Mouse (Mus musculus) activated CD4-positive, CD25-positive, alpha-beta regulatory T cell, adult 4 months (primary cell): ENCODE measurements around the gene Scnm1. TPM values are rescaled to one million over a fixed set of nuclear protein-coding genes. Genes with fewer than 3 reads are reported as not detected.

ENCODE experiments used
- ATAC-seq: one replicate; pipeline ENCODE4 v1.8.0; 2017
- polyA plus RNA-seq, 2 experiments: library from polyadenylated mRNA; unstranded; fragments of 100-300 nt; shearing (Covaris generic); gene quantifications; one replicate each; pipeline ENCODE4 v1.2.1; 2017

Gene Scnm1
- polyA plus RNA-seq, result 10 to 100 TPM; 67.2 to 99.2 TPM

- ATAC-seq, result peak; percentile 80
These were observed at the start of gene Scnm1, which contains the start of gene Lysmd1 for GRCm38 (mm10) chr3:95133680-95134101. Scnm1 (minus strand) TSS chr3:95134011. Lysmd1 (plus strand) TSS chr3:95134088.

GRCm38 (mm10) chr3:95181841-95182240 lies 48.0 kb upstream of the Scnm1 start:
- no peak for ATAC-seq

- no peak for ATAC-seq
These were observed 46.1 kb upstream of the Scnm1 start for GRCm38 (mm10) chr3:95179890-95180289.

GRCm38 (mm10) chr3:95178948-95179347 lies 45.1 kb upstream of the Scnm1 start:
- ATAC-seq, result no peak

GRCm38 (mm10) chr3:95177583-95177982 lies 43.8 kb upstream of the Scnm1 start:
- ATAC-seq, result no peak

GRCm38 (mm10) chr3:95176500-95176899 lies 42.7 kb upstream of the Scnm1 start:
- ATAC-seq, result no peak

GRCm38 (mm10) chr3:95174011-95174592 lies 40.3 kb upstream of the Scnm1 start:
- peak; percentile 78 for ATAC-seq

- ATAC-seq, result no peak
These were observed 39.6 kb upstream of the Scnm1 start for GRCm38 (mm10) chr3:95173256-95173949.

GRCm38 (mm10) chr3:95172526-95173255 lies 38.9 kb upstream of the Scnm1 start:
- ATAC-seq, result no peak

- no peak for ATAC-seq
These were observed 37.3 kb upstream of the Scnm1 start for GRCm38 (mm10) chr3:95171105-95171504.

GRCm38 (mm10) chr3:95169996-95170395 lies 36.2 kb upstream of the Scnm1 start:
- ATAC-seq, result no peak

GRCm38 (mm10) chr3:95164840-95165239 lies 31.0 kb upstream of the Scnm1 start:
- no peak for ATAC-seq

- no peak for ATAC-seq
These were observed 30.4 kb upstream of the Scnm1 start for GRCm38 (mm10) chr3:95164256-95164550.

- no peak for ATAC-seq
These were observed 29.8 kb upstream of the Scnm1 start for GRCm38 (mm10) chr3:95163419-95164255.

- ATAC-seq, result no peak
These were observed 28.5 kb upstream of the Scnm1 start for GRCm38 (mm10) chr3:95162345-95162628.

- ATAC-seq, result no peak
These were observed 28.0 kb upstream of the Scnm1 start for GRCm38 (mm10) chr3:95161618-95162344.

- ATAC-seq, result no peak
These were observed 27.3 kb upstream of the Scnm1 start for GRCm38 (mm10) chr3:95161041-95161551.

GRCm38 (mm10) chr3:95159987-95160963 lies 26.5 kb upstream of the Scnm1 start, which contains the start of gene Sema6c:
Sema6c (plus strand) TSS chr3:95160457.
- peak; percentile 99 for ATAC-seq

- ATAC-seq, result peak; percentile 25
These were observed 25.7 kb upstream of the Scnm1 start for GRCm38 (mm10) chr3:95159511-95159986.

GRCm38 (mm10) chr3:95153874-95154273 lies 20.1 kb upstream of the Scnm1 start:
- no peak for ATAC-seq

- ATAC-seq, result no peak
These were observed 14.1 kb upstream of the Scnm1 start for GRCm38 (mm10) chr3:95147924-95148323.
